Mouse (Mus musculus): Measurements from ENCODE around the gene Cnot1.

GRCm38 (mm10) chr8:95690929-95691541 is 116.2 kb downstream of the Cnot1 start:
- no peak for TF ChIP-seq CTCF (IDR thresholded peaks at IDR 0.05 in 2 of 3, conservative IDR thresholded peaks at IDR 0.05 in 1 of 3; ENCODE audit: control insufficient read depth in 1 of 3, insufficient read depth in 1 of 3, low read depth in 2 of 3, low read length in 3 of 3, poor library complexity in 1 of 3, severe bottlenecking in 1 of 3)
- TF ChIP-seq USF2 (IDR thresholded peaks at IDR 0.05; ENCODE audit: borderline replicate concordance in 1 of 2, insufficient read depth in 1 of 2, low read depth in 1 of 2, low read length in 2 of 2) = no peak
- no peak for TF ChIP-seq POLR2A (IDR thresholded peaks at IDR 0.05; ENCODE audit: control insufficient read depth in 1 of 2, insufficient read depth in 1 of 2, low read depth in 1 of 2, low read length in 2 of 2, poor library complexity in 1 of 2)
- no peak for TF ChIP-seq MEF2A (IDR thresholded peaks at IDR 0.05; ENCODE audit: extremely low read depth, insufficient replicate concordance, low read depth, low read length, poor library complexity, severe bottlenecking)
- TF ChIP-seq ZMIZ1 (IDR thresholded peaks at IDR 0.05; ENCODE audit: low read depth, low read length) = no peak
- TF ChIP-seq USF1 (IDR thresholded peaks at IDR 0.05; ENCODE audit: low read depth, low read length) = no peak
- no peak for TF ChIP-seq MAX (IDR thresholded peaks at IDR 0.05; ENCODE audit: low read length)
- TF ChIP-seq CHD1 (IDR thresholded peaks at IDR 0.05; ENCODE audit: low read depth, low read length) = no peak
- no peak for TF ChIP-seq MAFK (IDR thresholded peaks at IDR 0.05; ENCODE audit: borderline replicate concordance, low read depth, low read length)
